Mouse (Mus musculus) kidney, adult 2 months (tissue): ENCODE measurements around the gene Znrf2.

ENCODE experiments used
- CTCF ChIP-seq: fragments of 200-500 bp; conservative IDR thresholded peaks from 2 replicates; pipeline ENCODE4 v1.5.1; 2011; ENCODE audit warnings: low read depth, mild to moderate bottlenecking, control low read depth, low read length, moderate library complexity, mixed read lengths; ENCODE audit not compliant: insufficient read depth, insufficient read length
- POLR2A ChIP-seq: fragments of 200-500 bp; IDR thresholded peaks from one replicate; pipeline ENCODE4 v1.6.1; 2011; ENCODE audit warnings: low read depth, low read length, control low read depth

DNA sequence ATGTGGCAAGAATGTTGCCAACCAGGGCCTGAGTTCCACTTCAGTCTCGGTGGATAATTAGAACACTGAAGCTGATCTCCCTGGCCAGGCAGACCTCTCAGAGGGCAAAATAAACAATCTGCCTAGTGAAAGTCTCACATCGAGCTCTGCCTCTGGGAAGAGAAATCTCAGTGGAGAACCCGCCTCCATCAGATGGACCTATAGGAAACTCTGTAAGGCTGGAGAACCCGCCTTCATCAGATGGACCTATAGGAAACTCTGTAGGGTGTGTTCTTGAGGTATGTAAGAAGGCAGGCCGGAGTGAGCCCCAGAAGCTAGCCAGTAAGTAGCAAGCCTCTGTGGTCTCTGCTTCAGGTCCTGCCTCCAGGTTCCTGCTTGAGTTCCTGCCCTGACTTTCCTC is 118.2 kb downstream of the Znrf2 start:
- TF ChIP-seq CTCF (no peak), POLR2A (no peak)
